Mouse (Mus musculus) erythroblast, embryonic 14.5 days (primary cell): ENCODE measurements around the gene Fam181a.

Experiments used
- GATA1 ChIP-seq: IDR thresholded peaks from 2 replicates; pipeline ENCODE4 v1.6.1; 2012; ENCODE audit warnings: low read length, inconsistent platforms, mixed read lengths
- TAL1 ChIP-seq: IDR thresholded peaks from 3 replicates; pipeline ENCODE4 v1.6.1; 2012; ENCODE audit warnings: low read length, inconsistent platforms, mixed read lengths

GRCm38 (mm10) chr12:103355746-103356414 is 45.1 kb downstream of the Fam181a start, which contains the start of gene Asb2:
- TF ChIP-seq TAL1: no peak
- no peak for TF ChIP-seq GATA1
